In the genomic region with DNA sequence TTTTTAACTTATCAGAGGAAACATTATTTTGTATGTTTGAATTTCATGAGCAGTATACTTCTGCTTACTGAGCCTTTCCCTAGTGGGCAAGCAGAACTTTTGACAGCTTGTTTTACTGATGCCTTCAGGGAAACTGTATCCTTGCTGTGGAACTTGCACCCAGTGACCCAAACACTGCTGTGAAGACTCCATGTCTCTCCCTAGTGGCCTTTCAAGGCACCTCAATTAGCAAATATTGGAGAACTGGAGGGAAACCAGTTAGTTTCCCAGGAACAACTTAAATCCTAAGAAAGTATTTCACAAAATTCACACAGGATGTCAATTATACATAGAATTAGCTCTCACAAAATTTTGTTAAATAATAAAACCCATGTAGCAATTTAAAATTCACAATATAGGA, we compare ENCODE assay signal across 10 mouse cellular contexts. TPM values are rescaled to one million over a fixed set of nuclear protein-coding genes. Genes with fewer than 3 reads are reported as not detected.
A peak's percentile ranks its signal among the peaks of the same experiment; 100 is the strongest.
DNase-seq lines count a peak whose midpoint lies in the region; ATAC-seq and TF ChIP-seq lines count a peak whose summit lies in the region.
"Had no signal": no experiment of that assay in that cellular context is flagged by ENCODE, and none has a peak within 500 bp of the region (broad histone marks: within the 10 kb centered on the region; RNA-seq: fewer than 3 reads in every experiment).

No protein-coding gene starts in this region.

- no peaks in the 10 kb centered on the region for H3K9me3 ChIP-seq in kidney, postnatal 0 days (replicated peaks; ENCODE audit: low read length)

- H3K4me3 ChIP-seq in kidney, postnatal 0 days (replicated peaks; ENCODE audit: low read depth, low read length) = no peak overlapping the region
- H3K4me3 ChIP-seq: erythroblast, embryonic 14.5 days had no signal

- peak; percentile 10 for DNase-seq in adrenal gland, postnatal 14 days
- no peak for DNase-seq in adrenal gland, adult 8-10 months
- peak; percentile 78 for DNase-seq in kidney, postnatal 0 days (ENCODE audit: low spot score)
- no peak for DNase-seq in kidney, adult 11 months
- peak; percentile 35 for DNase-seq in NIH3T3 (ENCODE audit: low read depth)
- peak; percentile 7 for DNase-seq in heart, postnatal 4 days
- no peak for DNase-seq in cerebellum, adult 11 months
- DNase-seq in urinary bladder, postnatal 10 days (ENCODE audit: low spot score) = no peak
- DNase-seq: spleen, adult 18-20 months had no signal

- H3K4me1 ChIP-seq in kidney, postnatal 0 days (replicated peaks; ENCODE audit: insufficient read depth, low read length) = 0 out of 2 replicates have a peak, but pooled peaks cover 4% of the 10 kb centered on the region

- no peaks in the 10 kb centered on the region for H3K27me3 ChIP-seq in kidney, postnatal 0 days (ENCODE audit: insufficient read depth, low read length)

- H3K9ac ChIP-seq in kidney, postnatal 0 days (ENCODE audit: low read depth, low read length) = no peak overlapping the region

- no peak overlapping the region for H3K4me2 ChIP-seq in kidney, postnatal 0 days (ENCODE audit: low read length)

- ATAC-seq in kidney, postnatal 0 days (replicated peaks; ENCODE audit: low FRiP score, low read depth) = no peak

- H3K27ac ChIP-seq in kidney, postnatal 0 days = no peak overlapping the region

- TF ChIP-seq CTCF in kidney, postnatal 0 days (IDR thresholded peaks at IDR 0.05; ENCODE audit: low read depth) = peak; percentile 69

- no peaks in the 10 kb centered on the region for H3K36me3 ChIP-seq in kidney, postnatal 0 days (ENCODE audit: insufficient read depth, low read length)

RNA-seq across cellular contexts. Expression of a gene that starts 2.2 kb away (rescaled TPM):
- total RNA-seq in adrenal gland, postnatal 14 days (2021) = 7.1 and 7.9 TPM in 2 replicates
- total RNA-seq in adrenal gland, adult 8-10 months (2022) = 1 to 10 TPM; 2.0 to 5.5 (median 3.7) TPM
- 7.0 and 8.2 TPM in 2 replicates for polyA plus RNA-seq in kidney, postnatal 0 days (2015; fragmentation: Nextera tagmentation; extraction: Ambion mirVana)
- total RNA-seq in heart, postnatal 4 days (2021) = 10 to 100 TPM in 1 of 2 experiments, 1 to 10 TPM in 1; 8.0 to 10.6 TPM
- polyA plus RNA-seq: erythroblast, embryonic 14.5 days had no signal

Comparison
In these comparisons a context has a peak if more than half of its experiments do, and no peak if none do; other contexts are left out.
1. DNase-seq: peak in adrenal gland, postnatal 14 days (single experiment), kidney, postnatal 0 days (single experiment), NIH3T3 (single experiment) and heart, postnatal 4 days (single experiment); none in adrenal gland, adult 8-10 months (single experiment), kidney, adult 11 months (single experiment), cerebellum, adult 11 months (single experiment) and urinary bladder, postnatal 10 days (single experiment).